Mouse (Mus musculus) telencephalon, adult 2 months (tissue): Measurements from ENCODE around the gene Tro.

Experiments used
- DNase-seq: peaks from one replicate; pipeline ENCODE4 v3.0.0-alpha.2; 2011; ENCODE audit warnings: low read depth, low spot score

Tro gene

DNA sequence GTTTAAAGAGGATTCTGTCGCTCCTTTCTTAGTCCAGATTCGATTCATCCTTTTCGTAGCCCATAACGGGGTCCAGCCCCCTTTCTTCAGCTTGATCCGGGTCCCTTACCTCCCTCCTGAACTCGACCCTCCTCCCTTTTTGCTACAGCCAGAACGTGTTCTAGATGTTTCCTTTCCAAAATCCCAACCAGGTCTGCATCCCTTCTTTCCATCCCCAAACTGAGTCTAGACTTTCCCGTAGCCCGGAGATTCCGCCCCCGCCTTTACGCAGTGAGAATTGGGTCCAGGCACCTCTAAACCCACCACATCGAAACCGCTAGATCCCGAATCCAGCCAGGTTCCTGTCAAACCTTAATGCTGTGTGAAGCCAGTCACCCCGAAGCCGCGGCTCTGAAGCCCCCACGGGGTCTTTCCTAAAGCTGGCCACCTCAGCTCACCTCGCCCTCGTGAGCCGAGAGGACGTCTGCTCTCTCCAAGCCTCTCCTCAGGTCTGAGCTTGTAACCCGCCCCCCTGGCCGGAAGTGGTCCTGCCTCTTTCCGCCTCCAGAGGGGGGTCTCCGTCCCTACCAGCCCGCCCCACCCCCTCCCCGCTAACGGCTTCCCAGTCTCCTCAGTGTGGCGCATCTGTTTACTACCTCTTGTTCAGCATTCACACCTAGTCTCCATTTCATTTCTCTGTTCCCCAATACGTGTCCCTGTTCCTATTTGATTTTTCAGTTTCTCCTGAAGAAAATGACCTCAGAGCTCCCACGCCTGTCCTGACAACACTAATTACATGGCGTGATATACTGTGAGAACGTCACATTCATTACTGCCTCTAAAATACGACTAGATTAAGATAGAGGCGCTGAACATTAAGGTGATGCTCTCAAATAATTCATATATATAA lies at the start of gene Tro:
TSS of gene Tro (minus strand) at position 676 of the 889 bp plus-strand sequence.
- DNase-seq: peak; percentile 17

- no peak for DNase-seq
Measured at GRCm38 (mm10) chrX:150677505-150677904, 20.1 kb upstream of the Tro start.

GRCm38 (mm10) chrX:150662809-150663208 lies 5.4 kb upstream of the Tro start:
- DNase-seq: no peak

GRCm38 (mm10) chrX:150657797-150658118 lies 375 bp upstream of the Tro start:
- no peak for DNase-seq

GRCm38 (mm10) chrX:150656122-150656907 lies 1.1 kb downstream of the Tro start:
- peak; percentile 43 for DNase-seq

DNA sequence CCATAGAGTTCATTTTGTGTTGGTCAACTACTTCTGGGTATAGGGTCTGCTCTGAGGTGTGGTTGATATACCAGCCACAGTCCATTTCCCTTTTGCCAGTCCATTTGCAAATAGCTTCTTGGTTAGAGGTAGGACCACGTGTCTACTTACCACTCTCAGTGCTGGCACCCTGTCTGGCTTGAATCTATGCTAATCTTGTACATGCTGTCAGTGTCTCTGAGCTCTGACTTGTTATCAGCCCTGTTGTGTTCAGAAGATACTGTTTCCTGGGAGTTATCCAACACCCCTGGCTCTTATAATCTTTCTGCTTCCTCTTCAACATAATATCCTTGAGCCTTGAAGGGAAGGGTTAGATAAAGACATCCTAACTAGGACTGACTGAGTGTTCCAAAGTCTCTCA lies 21.0 kb downstream of the Tro start:
- DNase-seq: no peak

- no peak for DNase-seq
Measured at GRCm38 (mm10) chrX:150598882-150599281, 58.5 kb downstream of the Tro start.
